Mouse (Mus musculus) B cell, adult 2 months (primary cell): ENCODE data around the gene 9930104L06Rik.
A peak's percentile ranks its signal among the peaks of the same experiment; 100 is the strongest.

ENCODE experiments used
- DNase-seq, 2 experiments: peaks; one replicate each; pipeline ENCODE4 v3.0.0; 2022

The 9930104L06Rik gene

GRCm38 (mm10) chr4:124962576-124962975 is 25.7 kb downstream of the 9930104L06Rik start:
- no peak for DNase-seq

DNA sequence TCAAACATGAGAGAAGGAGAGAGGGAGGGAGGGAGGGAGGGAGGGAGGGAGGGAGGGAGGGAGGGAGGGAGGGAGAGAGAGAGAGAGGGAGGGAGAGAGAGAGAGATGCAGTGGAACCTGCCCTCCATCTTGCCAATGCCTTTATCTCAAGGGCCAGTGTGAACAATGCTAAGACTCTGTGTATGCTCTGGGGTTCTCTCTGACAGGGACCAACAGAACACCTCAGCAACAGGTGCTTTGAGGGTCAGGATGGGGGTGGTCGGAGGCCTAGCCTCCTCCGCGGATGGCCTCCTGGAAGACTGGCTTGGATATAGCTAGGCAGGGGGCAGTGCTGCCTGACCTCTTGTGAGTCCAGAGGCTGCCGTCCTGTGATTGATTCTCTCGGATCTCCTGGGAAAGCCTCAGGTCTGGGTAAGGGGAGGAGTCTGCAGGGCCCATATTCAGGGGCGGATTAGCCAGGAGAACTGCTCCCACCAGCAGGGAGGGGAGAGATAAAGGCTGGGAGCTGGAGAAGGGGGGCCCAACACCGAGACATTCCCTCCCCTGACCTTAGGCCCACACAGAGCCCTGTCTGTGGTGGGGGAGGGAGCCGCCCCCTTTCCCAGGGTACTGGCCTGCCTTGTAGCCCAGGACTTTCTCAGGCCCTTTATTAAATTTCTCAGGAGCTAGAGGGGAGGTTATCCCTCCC is 28.2 kb downstream of the 9930104L06Rik start:
- no peak for DNase-seq

- no peak for DNase-seq
These were observed 31.9 kb downstream of the 9930104L06Rik start for GRCm38 (mm10) chr4:124968711-124969110.

GRCm38 (mm10) chr4:124969219-124969848 is 32.5 kb downstream of the 9930104L06Rik start:
- DNase-seq, result no peak

DNA sequence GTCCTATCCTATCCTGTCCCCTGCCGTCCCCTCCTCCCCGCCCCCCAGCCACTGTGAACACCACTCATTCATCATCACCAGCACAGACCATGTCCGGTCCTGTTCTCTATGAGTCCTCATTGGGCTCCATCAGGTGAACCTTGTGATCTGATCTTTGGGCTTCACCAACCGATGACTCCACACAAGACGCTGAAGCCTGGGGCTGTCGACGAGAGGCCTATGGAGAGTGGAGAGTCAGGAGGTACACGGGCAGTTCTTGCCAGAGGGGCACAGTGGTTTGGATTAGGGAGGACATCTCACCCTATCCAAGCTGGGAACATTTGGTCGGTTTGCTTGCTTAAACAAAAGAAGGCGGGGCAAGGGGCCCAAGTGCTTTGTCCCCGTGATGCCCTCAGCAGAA is 33.3 kb downstream of the 9930104L06Rik start:
- no peak for DNase-seq

DNA sequence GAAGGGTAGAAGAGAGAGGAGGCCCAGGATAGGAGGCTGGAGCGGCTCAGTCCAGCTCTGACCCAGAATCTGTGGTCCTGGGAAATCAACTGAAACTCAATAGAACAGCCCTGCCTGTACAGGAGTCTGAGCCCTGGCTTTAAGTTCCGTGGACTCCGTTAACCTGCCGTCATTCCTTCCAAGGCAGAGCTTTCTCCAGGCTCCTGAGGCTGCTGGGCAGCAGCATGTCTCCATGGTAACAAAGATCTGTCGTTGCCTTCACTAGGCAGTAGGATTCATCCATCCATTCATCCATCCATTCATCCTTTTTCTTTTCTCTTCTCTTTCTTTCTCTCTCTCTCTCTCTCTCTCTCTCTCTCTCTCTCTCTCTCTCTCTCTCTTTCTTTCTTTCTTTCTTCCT is 33.8 kb downstream of the 9930104L06Rik start:
- DNase-seq, result no peak

GRCm38 (mm10) chr4:124971094-124971493 is 34.2 kb downstream of the 9930104L06Rik start:
- no peak for DNase-seq

DNA sequence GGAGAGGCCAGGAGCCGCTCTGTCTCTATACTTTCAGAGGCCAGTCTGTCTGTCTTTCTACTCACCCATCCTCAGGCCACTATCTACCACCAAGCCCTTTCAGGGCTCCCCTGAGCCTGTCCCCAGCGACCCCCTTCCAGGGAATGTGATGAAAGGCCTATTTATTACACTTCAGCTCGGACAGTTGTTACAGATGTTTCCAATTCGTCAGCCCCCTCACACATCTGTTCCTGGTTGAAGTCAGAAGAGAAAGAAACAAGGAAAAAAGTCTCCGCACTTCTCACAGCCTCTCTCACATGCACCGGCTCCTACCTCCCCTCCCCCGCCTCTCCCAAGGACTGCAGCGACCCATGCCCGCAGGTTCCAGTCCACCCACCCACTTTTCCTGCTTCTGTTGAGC is 35.5 kb downstream of the 9930104L06Rik start:
- no peak for DNase-seq

GRCm38 (mm10) chr4:124973296-124973695 is 36.4 kb downstream of the 9930104L06Rik start:
- no peak for DNase-seq

DNA sequence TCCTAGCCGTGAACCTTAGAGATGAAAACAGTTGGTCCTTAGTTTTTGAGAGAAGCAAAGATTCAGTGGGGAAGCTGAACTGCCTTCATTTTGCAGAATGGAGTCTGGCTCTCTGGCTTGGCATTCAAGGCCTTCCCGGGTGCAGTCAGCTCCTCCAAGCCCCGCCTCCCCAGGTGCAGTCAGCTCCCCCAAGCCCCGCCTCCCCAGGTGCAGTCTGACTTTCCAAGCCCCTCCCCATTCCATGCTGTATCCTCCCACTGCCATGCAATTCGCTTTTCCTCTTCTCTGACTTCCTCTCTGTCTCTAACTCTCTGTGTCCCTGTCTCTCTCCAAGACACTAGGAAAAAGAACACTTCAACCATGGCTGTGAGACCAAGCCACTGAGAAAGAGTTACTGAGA is 41.4 kb downstream of the 9930104L06Rik start:
- DNase-seq, result no peak

DNA sequence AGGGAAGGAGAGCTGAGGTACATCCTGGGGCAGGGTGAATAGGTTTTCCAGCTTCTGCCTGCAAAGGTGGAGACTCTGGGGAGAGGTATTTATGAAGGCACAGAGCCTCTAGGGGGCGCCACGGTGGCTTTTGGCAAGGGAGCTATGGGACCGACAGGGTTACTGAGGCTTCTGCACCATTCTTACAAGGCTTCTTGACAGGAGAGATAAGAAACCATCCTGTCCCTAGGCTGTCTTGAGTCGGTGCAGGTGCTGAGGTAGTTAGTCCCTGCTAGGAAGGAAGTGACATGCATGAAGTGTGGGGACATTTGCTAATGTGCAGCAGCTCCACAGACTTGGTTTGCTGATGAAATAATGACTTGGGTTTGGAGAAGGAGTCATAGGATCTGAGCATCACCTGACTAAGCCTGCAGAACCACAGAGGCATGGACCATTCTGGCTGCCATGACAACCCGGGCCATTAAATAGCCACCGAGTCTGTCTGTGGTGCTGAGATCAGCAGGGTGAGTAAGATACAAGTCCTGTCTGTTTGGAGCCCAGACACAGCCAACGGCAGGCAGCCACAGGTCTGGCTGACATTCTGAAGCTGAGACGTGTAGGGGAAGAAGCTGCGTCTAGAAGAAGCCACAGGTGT is 47.2 kb downstream of the 9930104L06Rik start:
- DNase-seq, result peak; percentile 12 to 24

GRCm38 (mm10) chr4:124984871-124985670 is 48.2 kb downstream of the 9930104L06Rik start:
- no peak for DNase-seq

GRCm38 (mm10) chr4:124985671-124986602 is 49.1 kb downstream of the 9930104L06Rik start, which contains the start of gene Rspo1:
Rspo1 (plus strand) TSS chr4:124986430.
- no peak for DNase-seq

GRCm38 (mm10) chr4:124986739-124987710 is 50.2 kb downstream of the 9930104L06Rik start:
- no peak for DNase-seq

DNA sequence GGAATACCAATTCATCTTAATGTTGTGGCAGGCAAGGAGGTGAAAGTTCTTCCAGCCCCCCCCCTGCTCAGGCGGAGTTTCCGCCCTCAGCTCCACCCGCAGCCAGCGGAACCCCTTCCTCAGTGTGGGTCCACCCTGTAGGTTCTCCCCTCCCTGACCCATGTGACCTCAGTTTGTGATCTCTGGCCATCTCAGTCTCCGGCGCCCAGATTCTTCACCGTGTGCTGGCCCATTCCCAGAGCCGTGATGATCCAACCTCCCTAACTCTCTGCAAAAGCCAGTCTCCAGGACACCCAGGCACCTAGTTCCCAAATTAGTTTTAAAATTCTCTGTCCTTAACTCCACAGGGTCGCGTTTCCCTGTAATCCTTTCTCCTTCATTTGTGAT is 50.9 kb downstream of the 9930104L06Rik start:
- no peak for DNase-seq

DNA sequence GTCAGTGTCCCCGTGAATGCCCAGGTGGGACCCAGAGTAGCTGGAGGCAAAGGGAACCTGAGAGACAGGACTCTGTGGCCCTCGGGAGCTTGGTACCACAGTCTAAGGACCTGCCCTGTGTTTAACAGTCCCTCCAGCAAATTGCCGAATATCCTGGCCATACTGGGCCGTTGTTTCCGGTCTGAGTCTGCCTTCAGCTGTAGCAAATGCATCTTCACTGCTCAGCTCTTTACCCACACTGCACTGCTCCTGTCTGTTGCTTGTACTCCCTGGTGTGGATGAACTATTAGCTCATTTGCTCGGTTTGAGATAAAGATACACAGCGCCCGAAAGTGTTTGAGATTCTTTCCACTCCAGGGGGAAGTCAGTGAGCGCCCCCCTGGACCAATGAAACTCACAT is 51.5 kb downstream of the 9930104L06Rik start:
- DNase-seq, result no peak

GRCm38 (mm10) chr4:124989787-124990253 is 53.0 kb downstream of the 9930104L06Rik start:
- no peak for DNase-seq

GRCm38 (mm10) chr4:124990325-124990724 is 53.5 kb downstream of the 9930104L06Rik start:
- DNase-seq, result no peak
